Mouse (Mus musculus) erythroblast, adult 5-6 weeks (primary cell): ENCODE results near the gene Vkorc1l1. TPM values are rescaled to one million over a fixed set of nuclear protein-coding genes. Genes with fewer than 3 reads are reported as not detected.

Experiments
- ATAC-seq: replicated peaks from 2 replicates; pipeline ENCODE4 v1.8.0; 2016; ENCODE audit warnings: moderate number of reproducible peaks, mild to moderate bottlenecking, moderate TSS enrichment, inconsistent platforms; ENCODE audit not compliant: poor library complexity, low FRiP score, severe bottlenecking
- total RNA-seq, 2 experiments: library from RNA; stranded (forward) in 1 of 2; stranded (reverse) in 1 of 2; fragments of 150-400 nt in 1 of 2; fragments of 200-764, 138-1000 nt in 1 of 2; gene quantifications; 2 replicates each; pipeline versions ENCODE4 v1.2.3 to v1.2.4; 2015 to 2017; ENCODE audit warnings: low replicate concordance in 2 of 2

Vkorc1l1 gene
- total RNA-seq, 2 experiments from 2014 or later, result 27.2 to 39.8 TPM

DNA sequence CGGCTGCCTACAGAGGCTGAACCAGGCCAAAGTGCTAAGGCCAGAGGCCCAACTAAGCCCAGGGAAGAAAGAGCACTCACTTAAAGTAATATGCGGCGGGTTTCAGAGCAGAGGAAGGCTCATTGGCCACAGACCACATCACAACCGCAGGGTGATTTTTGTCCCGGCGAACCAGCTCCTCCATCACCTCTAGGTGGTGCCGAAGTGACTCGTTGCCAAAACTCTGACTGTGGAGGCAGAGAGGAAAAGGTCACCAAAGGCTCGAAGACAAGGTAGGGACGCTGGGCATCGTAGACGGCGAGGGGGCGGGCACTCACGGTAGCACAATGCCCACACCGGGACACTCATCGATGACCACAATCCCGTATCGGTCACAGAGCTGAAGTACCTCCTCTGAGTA is 55.9 kb downstream of the Vkorc1l1 start:
- ATAC-seq, result no peak

DNA sequence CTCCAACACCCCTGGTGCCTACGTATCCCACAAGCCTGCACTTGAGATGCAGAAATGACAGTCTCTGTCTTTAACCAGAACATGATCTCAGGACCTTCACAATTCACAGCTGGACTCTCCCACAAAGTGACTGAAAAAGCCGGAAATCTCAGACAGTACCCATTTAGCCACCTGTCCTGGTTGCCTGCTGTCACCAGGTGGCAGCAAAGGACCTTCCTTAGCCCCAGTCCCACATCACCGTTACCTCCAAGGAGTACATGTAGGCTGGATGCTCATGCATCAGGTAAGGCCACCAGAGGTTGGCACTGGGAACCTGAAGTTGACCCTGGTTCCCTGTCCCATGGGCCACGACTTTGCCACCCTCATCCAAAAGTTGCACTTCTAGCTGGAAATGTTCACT is 57.3 kb downstream of the Vkorc1l1 start:
- peak; percentile 75 for ATAC-seq

DNA sequence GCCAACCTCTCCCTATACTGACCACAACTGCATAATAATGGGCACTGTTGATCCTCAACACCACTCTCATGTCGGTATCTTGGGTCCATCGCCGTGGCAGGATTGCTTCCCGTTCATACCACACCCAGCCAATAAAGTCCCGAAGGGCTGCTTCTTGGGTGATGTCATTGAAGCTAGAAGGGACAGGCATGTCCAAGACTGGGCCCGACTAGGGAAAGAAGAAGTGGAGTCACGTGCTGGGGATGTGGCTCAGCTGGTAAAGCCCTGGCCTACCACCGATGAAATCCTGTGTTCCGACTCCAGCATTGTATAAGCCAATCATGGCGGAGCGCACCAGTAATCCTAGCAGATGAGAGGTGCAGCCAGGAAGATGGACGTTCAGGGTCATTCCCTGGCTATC is 59.0 kb downstream of the Vkorc1l1 start:
- no peak for ATAC-seq

DNA sequence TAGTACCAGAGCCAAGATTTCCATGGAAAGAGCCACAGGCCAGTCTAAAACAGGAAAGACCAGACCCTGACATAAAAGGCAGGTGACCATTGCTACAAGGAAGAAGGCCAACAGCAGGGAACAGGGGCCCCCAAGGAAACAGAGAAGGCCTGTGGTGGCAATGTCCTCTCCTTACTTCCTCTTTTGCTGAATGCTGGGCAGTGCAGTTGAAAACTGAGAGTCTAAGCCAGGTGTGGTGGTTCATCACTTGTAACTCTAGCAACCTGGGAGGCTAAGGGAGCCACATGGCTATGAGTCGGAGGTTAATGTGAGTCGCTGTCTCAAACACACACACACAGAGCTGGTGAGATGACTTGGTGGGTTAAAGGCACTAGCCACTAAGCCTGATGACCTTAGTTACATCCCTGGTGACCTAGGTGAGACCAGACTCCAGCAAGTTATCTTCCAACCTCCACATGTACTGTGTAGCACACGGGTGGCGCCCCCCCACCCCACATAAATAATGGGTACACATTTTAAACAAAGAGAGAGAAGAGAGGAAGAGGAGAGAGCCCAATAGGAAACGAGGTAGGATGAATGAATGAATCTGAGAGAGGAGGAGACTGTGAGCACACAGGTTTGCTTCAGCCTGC is 59.7 kb downstream of the Vkorc1l1 start:
- no peak for ATAC-seq

DNA sequence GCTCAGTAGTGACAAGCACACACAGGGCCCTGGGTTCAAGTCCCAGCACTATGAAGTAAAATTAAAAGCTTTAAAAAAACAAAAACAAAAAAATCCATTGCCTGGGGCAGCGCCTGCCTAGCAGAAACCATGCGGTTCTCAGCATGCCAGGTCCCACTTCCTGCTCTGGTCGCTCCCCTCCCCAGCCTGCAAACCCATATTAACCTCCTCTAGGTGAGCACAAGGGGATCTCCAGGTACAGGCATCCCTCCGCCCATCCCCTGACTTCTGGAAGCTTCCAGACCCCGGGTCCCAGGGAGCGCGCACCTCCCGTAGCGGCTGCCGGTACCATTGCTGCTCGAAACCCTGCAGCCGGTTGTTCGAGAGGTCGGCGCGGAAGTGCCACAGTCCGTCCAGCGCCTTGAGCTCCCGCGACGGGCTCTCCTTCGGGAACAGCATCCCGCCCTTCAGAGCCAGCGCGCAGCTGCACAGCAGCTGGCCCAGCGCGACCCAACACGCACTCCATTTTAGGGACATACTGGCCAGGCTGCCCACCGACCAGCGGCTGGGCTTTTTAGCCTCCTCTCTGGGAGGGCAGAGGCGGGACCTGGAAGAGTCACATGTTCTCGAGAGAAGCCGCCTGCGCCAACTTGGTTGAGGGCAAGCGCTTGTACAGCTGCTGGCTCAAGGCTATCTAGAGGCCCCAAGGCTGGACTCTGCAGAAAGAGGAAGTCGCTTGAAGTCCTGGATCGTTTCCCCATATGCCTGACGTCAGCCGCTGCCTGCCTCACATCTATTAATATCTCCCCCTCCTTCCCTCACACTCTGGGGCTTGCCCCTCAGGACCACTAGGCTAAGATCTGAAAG is 60.8 kb downstream of the Vkorc1l1 start, which contains the start of gene Gusb:
Gene Gusb, minus strand, starts transcription at position 749 of the 846 bp plus-strand sequence.
- ATAC-seq, result peak; percentile 64

DNA sequence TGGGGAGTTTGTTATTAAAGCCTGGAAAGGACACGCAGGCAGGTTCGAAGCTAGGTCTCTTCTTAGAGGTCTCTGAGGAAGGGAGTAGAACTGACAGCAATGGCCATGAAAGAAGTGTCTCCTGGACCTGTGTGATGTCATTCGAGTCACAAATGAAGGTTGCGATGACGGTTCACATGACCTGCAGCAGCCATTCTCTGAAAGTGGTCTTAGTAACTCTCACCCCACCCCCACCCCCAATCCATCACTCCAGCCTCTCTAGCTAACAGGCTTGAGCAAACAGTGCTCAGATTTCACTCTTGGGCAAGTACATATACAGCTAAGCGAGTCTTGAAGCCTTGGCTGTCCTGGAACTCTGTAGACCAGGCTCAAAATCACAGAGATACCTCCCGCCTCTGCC is 61.5 kb downstream of the Vkorc1l1 start:
- no peak for ATAC-seq

DNA sequence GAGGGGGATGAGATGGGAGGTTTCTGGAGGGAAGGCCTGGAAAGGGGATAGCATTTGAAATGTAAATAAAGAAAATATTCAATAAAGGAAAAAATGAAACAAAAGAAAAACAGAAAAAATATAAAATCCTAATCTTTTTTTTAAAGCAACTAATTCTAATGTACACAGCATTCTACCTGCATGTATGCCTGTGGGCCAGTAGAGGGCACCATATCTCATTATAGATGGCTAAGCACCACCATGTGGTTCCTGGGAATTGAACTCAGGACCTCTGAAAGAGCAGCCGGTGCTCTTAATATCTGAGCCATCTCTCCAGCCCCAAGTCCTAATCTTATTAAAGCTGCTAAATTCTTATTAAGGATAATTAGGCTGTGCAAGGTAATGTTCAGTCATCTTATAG is 65.6 kb downstream of the Vkorc1l1 start:
- peak; percentile 70 for ATAC-seq

DNA sequence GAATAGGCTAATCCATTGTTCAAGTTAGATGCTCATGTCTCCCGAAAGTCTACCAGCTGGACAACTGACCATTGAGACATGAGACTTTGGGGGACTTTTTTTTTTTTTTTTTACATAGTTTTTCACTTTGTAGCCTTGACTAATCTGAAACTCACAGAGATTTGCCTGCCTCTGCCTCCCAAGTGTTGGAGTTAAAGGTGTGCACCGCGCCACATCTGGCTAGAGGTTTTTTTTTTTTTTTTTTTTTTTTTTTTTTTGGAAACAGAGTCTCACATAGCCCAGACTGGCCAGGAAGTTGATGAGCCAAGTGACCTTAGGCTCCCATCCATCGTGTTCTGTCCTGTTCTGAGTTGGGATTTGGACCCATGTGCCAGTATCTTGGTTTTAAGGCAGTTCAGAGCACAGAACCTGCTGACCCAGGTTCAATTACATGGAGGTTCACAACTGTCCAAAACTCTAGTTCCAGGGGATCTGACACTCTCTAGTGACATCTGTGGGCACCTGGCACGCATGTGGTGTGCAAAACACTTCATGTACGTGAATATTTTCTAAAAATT is 66.3 kb downstream of the Vkorc1l1 start:
- ATAC-seq, result no peak

DNA sequence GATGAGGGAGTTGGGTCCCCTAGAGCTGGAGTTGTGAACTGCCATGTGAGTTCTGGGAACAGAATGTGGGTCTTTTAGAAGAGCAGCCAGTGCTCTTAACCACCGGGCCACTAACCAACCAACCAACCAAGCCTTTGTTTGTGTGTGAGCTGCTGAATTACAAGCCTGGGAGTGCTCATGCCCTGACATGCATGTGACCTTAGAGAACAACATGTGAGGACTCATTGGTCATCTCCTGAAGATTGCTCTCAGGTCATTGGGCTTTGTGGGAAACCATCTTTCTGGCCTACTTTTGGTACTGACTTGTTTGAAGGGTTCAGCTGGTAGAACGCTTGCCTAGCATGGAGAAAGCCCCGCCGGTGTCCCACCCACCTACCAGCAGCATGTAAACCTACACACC is 68.0 kb downstream of the Vkorc1l1 start:
- ATAC-seq, result no peak

DNA sequence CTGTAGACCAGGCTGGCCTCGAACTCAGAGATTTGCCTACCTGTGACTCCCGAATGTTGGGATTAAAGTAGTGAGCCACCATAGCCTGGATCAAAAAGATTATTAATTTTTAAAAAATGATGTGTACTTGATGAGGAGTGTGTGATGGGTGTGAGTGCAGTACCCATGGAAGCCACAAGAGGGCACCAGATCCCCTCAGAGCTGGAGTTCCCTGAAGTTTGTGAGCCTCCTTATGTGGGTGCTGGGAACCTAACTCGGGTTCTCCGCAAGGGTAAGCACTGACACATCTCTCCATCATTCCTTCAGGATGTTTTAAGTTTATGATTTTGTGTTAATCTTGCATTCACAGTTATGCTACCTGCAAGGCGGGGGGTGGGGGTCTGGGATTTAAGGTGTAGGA is 69.2 kb downstream of the Vkorc1l1 start:
- ATAC-seq, result no peak

DNA sequence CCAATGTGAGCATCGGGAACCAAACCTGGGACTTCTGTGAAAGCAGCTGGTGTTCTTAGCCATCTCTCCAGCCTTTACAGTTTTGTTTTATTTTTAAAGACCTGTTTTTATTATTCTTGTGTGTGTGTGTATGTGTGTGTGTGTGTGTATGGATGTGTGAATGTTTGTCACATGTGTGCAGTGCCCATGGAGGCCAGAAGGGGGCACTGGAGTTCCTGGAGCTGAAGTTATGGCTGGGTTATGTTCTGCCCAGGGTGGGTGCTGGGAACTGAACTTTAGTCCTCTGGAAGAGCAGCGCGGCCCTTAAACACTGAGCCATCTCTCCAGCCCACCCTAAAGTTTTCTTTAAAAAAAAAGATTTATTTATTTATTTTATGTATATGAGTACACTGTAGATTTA is 73.3 kb downstream of the Vkorc1l1 start:
- ATAC-seq, result no peak

DNA sequence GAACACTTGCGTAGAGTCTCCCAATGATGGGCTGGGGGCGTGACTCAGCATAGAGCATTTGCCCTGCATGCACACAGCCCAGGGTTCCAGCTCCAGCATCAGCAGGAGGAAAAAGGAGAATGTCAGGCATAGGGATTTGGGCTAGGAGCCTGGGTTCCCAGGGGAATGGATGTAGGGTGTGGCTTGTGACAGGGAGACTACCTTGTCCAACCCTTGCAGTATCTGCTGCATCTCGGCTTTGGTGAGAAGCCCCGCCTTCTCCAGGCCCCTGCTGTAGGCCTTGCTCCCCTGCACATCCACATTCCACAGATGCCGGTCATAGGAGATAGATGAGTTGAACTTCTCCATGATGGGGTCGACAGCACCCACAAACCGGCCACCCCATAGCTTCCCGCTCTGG is 77.7 kb downstream of the Vkorc1l1 start:
- ATAC-seq, result no peak

DNA sequence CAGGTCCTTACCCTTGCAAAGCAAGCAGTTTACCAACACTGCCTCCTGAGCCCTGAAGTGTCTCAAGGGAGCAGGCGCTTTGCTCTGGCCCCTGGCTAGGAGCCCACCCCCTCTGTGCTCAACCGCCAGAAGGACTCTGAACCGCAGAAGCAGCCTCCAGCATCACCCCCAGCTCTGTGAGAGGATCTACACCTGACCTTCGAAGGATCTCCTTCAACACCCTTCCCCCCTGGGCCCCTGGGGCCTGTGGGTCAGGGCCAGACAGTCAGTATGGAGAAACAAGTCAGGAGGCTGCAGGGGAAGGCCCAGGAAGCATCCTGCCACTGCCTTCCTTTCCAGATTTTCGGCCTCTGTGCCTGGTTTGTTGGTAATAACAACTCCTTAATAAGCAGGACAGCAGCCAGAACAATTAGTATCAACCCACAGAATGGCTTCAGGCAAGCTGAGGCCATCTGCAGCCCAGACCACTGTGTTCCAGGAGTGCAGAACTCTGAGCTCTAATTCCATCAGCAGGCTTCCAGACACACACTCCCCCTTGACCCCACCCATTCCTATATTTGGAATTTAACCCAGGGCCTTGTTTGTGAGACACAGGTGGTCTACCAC is 79.7 kb downstream of the Vkorc1l1 start:
- no peak for ATAC-seq

DNA sequence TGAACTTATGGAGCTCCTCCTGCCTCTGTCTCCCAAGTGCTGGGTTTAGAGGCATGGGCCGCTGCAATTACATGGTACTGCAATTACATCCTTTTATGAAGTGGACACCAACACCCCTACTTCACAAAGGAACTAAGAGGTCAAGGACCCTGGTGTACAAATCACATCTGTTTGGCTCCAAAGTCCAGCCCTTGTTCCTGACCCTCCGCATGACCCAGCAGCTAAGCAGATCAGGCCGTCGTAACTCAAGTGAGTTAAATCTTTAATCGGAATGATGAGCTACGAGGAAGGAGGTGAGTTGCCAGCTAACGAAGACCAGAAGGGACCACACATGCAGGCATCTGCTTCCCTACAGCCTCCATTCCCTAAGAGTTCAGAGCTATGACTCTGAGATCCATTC is 80.6 kb downstream of the Vkorc1l1 start:
- ATAC-seq, result no peak

DNA sequence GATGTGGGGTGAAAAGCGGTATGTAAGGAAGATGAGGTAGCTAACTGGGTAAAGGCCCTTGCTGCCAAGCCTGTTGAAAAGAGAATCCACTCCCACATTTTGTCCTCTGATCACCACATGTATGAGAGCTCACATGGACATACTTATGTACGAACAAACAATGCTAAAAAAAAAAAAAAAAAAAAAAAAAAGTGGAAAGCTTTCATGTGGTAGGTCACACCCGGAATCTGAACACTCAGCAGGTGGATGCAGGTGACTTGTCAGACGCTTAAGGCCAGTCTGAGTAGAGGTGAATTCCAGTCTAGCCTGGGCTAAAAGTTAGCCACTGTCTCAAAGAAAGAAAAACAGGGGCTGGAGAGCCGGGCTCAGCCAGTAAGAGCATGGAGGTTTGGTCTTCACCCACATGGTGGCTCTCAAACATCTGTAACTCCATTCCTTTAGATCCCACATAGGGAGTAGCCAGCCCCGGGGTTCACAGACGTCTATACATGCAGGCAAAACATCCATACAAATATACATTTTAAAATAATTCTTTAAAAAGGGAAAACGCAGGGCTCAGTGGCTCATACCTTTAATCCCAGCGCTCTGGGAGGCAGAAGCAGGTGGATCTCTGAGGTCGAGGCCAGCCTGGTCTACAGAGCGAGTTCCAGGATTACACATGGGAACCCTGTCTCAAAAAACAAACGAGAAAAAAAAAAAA is 81.4 kb downstream of the Vkorc1l1 start:
- no peak for ATAC-seq

DNA sequence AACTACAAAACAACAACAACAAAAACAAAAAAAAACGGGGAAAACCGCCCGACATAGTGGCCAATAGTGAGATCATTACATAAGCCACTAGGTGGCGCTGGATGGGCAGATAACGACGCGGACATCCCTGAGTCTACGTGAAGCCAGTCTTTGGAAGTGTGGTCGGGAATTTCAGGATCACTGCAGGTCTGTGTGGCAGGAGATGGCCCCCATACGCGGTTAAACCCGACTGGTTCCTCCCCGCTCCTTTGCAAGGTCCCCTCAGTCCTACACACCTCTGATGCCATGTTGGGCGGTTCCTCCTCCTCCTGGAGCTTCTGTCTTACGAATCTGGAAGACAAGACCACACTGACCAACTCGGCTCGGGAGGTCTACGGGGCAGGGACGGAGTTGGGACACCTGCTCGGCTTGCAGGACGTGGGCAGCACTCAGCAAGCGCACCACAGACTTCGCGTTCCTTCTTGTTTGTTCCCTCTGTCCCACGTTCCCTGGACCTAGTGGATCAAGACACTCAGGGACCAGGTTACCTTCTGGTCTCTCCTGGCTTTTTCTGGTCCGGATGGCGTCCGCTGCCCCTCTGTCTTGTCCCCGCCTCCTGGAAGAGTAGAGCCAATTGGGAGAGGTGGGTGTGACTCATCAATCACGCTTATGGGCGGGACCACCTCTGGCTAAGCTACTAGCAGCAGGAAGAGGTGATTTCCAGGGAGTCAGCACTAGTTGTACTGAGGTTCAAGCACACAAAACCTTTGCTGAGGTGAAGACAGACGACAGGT is 82.2 kb downstream of the Vkorc1l1 start:
- ATAC-seq, result peak; percentile 90

DNA sequence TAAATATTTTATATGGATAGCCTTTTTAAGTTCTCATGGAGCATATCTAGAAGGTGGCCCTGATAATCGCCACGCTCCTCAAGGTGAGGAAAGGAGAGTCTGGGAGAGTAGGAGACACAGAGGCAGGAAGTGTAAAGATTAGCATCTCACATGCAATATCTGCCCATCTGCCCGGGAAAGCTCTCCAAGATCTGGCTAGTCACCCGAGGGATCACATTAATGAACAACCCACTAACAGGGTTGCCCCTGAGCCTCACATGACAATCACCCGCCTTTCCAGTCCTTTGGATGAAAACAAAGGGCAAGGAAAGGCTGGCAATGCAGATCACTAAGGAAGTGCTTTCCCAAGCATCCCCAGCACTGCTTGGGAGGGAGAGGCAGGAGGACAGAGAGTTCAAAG is 85.4 kb downstream of the Vkorc1l1 start:
- no peak for ATAC-seq

DNA sequence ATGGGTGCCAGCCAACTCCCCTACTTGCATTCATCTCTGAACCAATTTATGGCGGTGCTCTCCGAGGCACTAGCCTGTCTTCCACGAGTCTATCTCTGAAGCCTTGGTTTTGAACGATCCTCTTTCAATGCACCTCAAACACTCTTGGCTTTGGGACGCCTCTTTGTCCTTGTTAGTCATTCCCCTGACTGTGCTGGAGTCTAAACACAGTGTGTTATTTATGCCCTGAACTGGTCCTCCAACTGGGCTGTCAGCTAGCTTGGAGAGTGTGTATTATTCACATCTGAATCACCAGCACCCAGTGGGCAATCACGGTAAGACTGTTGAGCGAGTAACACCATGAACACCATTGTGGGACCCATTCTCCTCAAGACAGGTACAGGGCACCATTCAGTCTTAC is 85.9 kb downstream of the Vkorc1l1 start:
- ATAC-seq, result no peak

DNA sequence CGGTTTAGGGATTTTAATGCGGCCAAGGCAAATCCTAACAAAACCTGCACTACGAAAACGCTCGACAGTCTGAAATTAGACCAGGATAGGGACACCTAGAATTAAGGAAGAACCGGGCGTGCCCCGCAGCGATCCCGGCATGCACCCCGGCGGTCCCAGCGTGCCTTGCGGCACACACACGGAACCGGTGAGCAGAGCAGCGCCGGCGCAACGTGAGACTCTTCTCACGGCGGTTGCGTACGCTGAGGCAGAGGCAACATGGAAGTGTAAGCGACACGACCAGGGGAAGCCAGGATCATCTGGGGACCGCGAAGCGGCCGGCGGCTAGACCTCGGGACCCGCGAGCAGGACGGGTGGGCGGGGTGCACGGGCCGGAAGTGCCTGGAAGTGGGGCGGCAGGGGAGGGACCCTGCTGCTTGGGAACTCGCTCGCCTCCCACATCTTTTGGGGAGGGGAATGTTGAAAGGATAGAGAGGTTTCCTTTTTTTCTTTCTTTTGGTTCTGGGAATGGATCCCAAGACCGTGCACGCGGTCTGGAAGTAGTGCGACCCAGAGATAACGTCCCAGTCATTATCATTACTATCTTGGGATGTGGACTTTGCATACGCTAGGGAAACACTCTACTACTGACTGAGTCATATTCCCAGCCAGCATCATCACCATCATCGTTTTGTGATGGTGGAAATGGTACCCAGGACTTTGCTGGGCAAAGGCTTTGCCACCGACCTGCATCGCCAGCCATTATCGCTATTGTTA is 87.5 kb downstream of the Vkorc1l1 start, which contains the start of the genes Asl and Crcp:
Gene Asl, minus strand, starts transcription at position 106 of the 756 bp plus-strand sequence.
Gene Crcp, plus strand, starts transcription at position 149 of the 756 bp plus-strand sequence.
- peak; percentile 92 for ATAC-seq
